Mouse (Mus musculus) liver, embryonic 11.5 days (tissue): ENCODE results near the gene Ccr9. TPM values are rescaled to one million over a fixed set of nuclear protein-coding genes. Genes with fewer than 3 reads are reported as not detected.
"Not testable (repeated sequence)": the region's sequence is repeated elsewhere in the genome, so short reads cannot be mapped to it uniquely, and the experiment has no call there.

Source experiments
- ATAC-seq: fragments of 200-750 bp; cut with Nextera tagmentation; replicated peaks from 2 replicates; pipeline ENCODE4 v1.8.0; 2017; ENCODE audit warnings: moderate number of reproducible peaks, mild to moderate bottlenecking, moderate TSS enrichment, moderate library complexity; ENCODE audit not compliant: low FRiP score
- DNase-seq: peaks from one replicate; pipeline ENCODE4 v3.0.0-alpha.2; 2017; ENCODE audit warnings: low spot score
- H3K27ac ChIP-seq: fragments of 300-500 bp; sonication (generic); 2 replicates; pipeline ENCODE4 v1.5.1; 2014; ENCODE audit warnings: mild to moderate bottlenecking, low read depth, low read length, control low read depth
- H3K27me3 ChIP-seq: fragments of 300-500 bp; sonication (generic); replicated peaks from 2 replicates; pipeline ENCODE4 v1.6.1; 2014; ENCODE audit warnings: low read length, mixed read lengths; ENCODE audit not compliant: control insufficient read depth, insufficient read depth
- H3K36me3 ChIP-seq: fragments of 300-500 bp; sonication (generic); 2 replicates; pipeline ENCODE4 v1.6.1; 2014; ENCODE audit warnings: mild to moderate bottlenecking, low read length, moderate library complexity, mixed read lengths; ENCODE audit not compliant: control insufficient read depth, insufficient read depth
- H3K4me1 ChIP-seq: fragments of 300-500 bp; sonication (generic); replicated peaks from 2 replicates; pipeline ENCODE4 v1.6.1; 2014; ENCODE audit warnings: low read length, mixed read lengths; ENCODE audit not compliant: control insufficient read depth, insufficient read depth
- H3K4me2 ChIP-seq: fragments of 300-500 bp; sonication (generic); 2 replicates; pipeline ENCODE4 v1.6.1; 2014; ENCODE audit warnings: mild to moderate bottlenecking, control low read depth, moderate library complexity
- H3K4me3 ChIP-seq: fragments of 300-500 bp; sonication (generic); 2 replicates; pipeline ENCODE4 v1.5.1; 2014; ENCODE audit warnings: low read depth, low read length, control low read depth
- H3K9ac ChIP-seq: fragments of 300-500 bp; sonication (generic); 2 replicates; pipeline ENCODE4 v1.6.1; 2014; ENCODE audit warnings: low read depth, low read length, control low read depth
- H3K9me3 ChIP-seq: fragments of 300-500 bp; sonication (generic); 2 replicates; pipeline ENCODE4 v1.6.1; 2016; ENCODE audit warnings: low read length, inconsistent platforms, mixed read lengths; ENCODE audit not compliant: control insufficient read depth
- WGBS: fragments of 180-500 bp; shearing (Covaris S2); extraction: QIAGEN DNeasy Blood & Tissue Kit; methylation state at CpG from one replicate; pipeline ENCODE4 v1.1.7; 2014; 5-methylcytosine and 5-hydroxymethylcytosine counted together
- polyA plus RNA-seq: library from polyadenylated mRNA; unstranded; fragments of >200 nt; fragmentation: Nextera tagmentation; extraction: Ambion mirVana; gene quantifications from 2 replicates; pipeline ENCODE4 v1.2.1, GENCODE M21; 2014

Ccr9 gene
- polyA plus RNA-seq, 1 experiment from 2014 or later = 0.14 TPM

- no peaks in the 10 kb centered on the region for H3K4me1 ChIP-seq
- no peaks in the 10 kb centered on the region for H3K36me3 ChIP-seq
- H3K9ac ChIP-seq = no peak overlapping the region
- H3K9me3 ChIP-seq = no peaks in the 10 kb centered on the region
- 69% methylated on average over 2 of the region's 2 CpGs for WGBS
- no peaks in the 10 kb centered on the region for H3K27me3 ChIP-seq
- ATAC-seq (no peak), DNase-seq (no peak)
- H3K4me2 ChIP-seq = no peak overlapping the region
- no peak overlapping the region for H3K4me3 ChIP-seq
- no peak overlapping the region for H3K27ac ChIP-seq
These were observed 28.3 kb upstream of the Ccr9 start for GRCm38 (mm10) chr9:123649785-123650511.

DNA sequence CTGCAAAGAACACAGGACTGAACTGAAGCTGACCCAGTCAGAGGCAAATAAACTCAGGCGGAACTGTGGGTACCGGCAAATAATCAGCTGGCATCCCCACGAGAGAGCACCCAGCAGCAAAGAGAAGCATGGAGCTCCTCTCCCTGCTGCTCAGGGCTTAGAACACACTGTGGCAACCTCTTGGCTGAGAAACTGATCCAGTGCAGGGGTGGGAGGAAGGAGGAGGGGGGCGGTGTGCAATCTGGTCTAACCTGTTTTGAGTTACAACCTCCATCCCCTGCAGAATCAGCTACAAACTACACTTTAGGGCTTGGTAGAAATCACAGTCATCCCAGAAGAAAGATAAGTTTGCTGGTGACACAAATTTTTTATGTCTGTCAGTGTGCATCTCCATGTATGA, 26.9 kb upstream of the Ccr9 start:
- DNase-seq = no peak
- WGBS = 59% methylated on average over 4 of the region's 4 CpGs
- Histone ChIP-seq H3K4me1 (no peaks in the 10 kb centered on the region), H3K9me3 (no peaks in the 10 kb centered on the region), H3K4me2 (no peak overlapping the region), H3K27ac (no peak overlapping the region), H3K36me3 (no peaks in the 10 kb centered on the region), H3K27me3 (no peaks in the 10 kb centered on the region), H3K9ac (no peak overlapping the region), H3K4me3 (no peak overlapping the region)
- no peak for ATAC-seq

GRCm38 (mm10) chr9:123657457-123657856, 20.8 kb upstream of the Ccr9 start:
- Histone ChIP-seq H3K9ac (no peak overlapping the region), H3K4me1 (no peaks in the 10 kb centered on the region), H3K36me3 (no peaks in the 10 kb centered on the region), H3K27me3 (no peaks in the 10 kb centered on the region), H3K4me2 (no peak overlapping the region), H3K4me3 (no peak overlapping the region), H3K9me3 (no peaks in the 10 kb centered on the region), H3K27ac (no peak overlapping the region)
- no peak for ATAC-seq
- no peak for DNase-seq
- 43% methylated on average over 3 of the region's 3 CpGs for WGBS

- H3K27ac ChIP-seq = no peak overlapping the region
- H3K4me2 ChIP-seq = no peak overlapping the region
- H3K9me3 ChIP-seq = no peaks in the 10 kb centered on the region
- H3K36me3 ChIP-seq = no peaks in the 10 kb centered on the region
- H3K27me3 ChIP-seq = no peaks in the 10 kb centered on the region
- H3K4me3 ChIP-seq = no peak overlapping the region
- ATAC-seq (no peak), DNase-seq (no peak)
- H3K9ac ChIP-seq = no peak overlapping the region
- no peaks in the 10 kb centered on the region for H3K4me1 ChIP-seq
These were observed 19.3 kb upstream of the Ccr9 start for GRCm38 (mm10) chr9:123658981-123659380.

GRCm38 (mm10) chr9:123659986-123660676, 18.1 kb upstream of the Ccr9 start:
- 83% methylated on average over 17 of the region's 18 CpGs for WGBS
- not testable (repeated sequence) for ATAC-seq, H3K36me3 ChIP-seq

DNA sequence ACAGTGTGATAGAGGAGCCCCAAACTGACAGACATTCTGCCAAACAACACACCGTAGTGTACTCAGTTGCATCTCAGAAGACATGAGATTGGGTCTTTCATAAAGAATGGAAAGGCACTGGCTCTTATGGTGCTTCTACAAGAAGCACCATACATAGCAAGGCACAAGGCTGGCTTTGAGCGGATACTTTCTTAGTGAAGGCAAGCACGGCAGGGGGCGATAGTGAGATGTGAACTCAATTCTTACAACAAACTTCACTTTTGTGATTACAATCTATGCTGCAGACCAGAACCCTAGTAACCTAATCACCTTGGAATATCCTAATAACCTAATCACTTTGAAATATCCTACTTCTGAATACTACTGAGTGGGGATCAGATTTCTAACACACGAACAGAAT, 12.6 kb upstream of the Ccr9 start:
- WGBS = 40% methylated on average over 5 of the region's 5 CpGs
- ATAC-seq = no peak; the same call in 1 of the 2 replicates
- no peaks in the 10 kb centered on the region for H3K4me1 ChIP-seq
- no peaks in the 10 kb centered on the region for H3K9me3 ChIP-seq
- no peak overlapping the region for H3K4me3 ChIP-seq
- no peak for DNase-seq
- no peak overlapping the region for H3K4me2 ChIP-seq
- H3K27me3 ChIP-seq = no peaks in the 10 kb centered on the region
- H3K36me3 ChIP-seq = no peaks in the 10 kb centered on the region
- no peak overlapping the region for H3K9ac ChIP-seq
- no peak overlapping the region for H3K27ac ChIP-seq

More at GRCm38 (mm10) chr9:123659986-123660676, 18.1 kb upstream of the Ccr9 start:
- not testable (repeated sequence) for H3K4me1 ChIP-seq, H3K27ac ChIP-seq, H3K9ac ChIP-seq, H3K4me3 ChIP-seq, H3K4me2 ChIP-seq, H3K27me3 ChIP-seq, DNase-seq, H3K9me3 ChIP-seq

- Histone ChIP-seq H3K9me3 (no peaks in the 10 kb centered on the region), H3K27me3 (peaks cover 53% of the 10 kb centered on the region), H3K36me3 (no peaks in the 10 kb centered on the region), H3K4me1 (peaks cover 9% of the 10 kb centered on the region; the same call in 1 of the 2 replicates), H3K9ac (no peak overlapping the region), H3K4me2 (peak overlapping the region; percentile 93; the same call in 1 of the 2 replicates), H3K4me3 (peak overlapping the region; percentile 56), H3K27ac (no peak overlapping the region)
- DNase-seq = no peak
- WGBS = 25% methylated on average over 2 of the region's 2 CpGs
- no peak for ATAC-seq
These were observed 959 bp downstream of the Ccr9 start for GRCm38 (mm10) chr9:123679198-123679597.

DNA sequence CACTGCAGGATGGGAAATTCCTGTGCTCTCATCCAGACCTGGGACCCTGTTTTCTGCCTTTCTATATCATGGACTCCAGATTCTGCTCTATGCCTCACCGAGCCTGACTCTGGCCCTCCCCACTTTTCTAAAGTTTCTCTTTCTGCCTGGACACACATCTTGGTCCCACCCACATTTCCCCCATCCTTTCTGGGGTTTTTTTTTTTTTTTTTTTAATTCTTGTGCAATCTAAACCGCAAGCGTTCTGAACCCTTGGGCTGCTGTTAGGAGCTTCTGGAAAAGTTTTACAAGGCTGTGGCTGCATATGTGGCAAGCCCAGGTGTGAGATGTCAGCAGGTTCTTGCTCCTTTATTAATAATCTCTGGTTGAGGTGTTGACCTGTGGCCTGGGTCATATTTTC, 5.5 kb downstream of the Ccr9 start:
- ATAC-seq = no peak
- no peak for DNase-seq
- peaks cover 18% of the 10 kb centered on the region for H3K27me3 ChIP-seq

DNA sequence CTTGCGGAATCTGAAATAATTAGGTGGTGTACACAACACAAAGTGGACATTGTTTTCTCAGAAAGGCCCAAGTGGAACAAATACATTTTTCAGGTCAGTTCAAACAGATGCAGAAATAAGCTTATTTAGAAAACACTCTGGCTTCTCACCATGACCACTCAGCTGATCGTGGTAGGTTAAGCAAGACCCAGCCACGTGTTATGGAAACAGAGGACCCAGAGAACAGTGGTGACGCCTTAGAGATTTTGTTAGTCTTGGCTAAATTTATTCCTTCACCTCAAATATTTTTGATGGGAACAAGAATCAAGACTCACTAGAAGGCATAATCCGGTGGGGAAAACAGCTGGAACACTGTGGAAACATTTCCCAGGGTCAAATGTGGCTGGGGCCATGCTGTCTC, 8.0 kb downstream of the Ccr9 start:
- Histone ChIP-seq H3K27ac (no peak overlapping the region), H3K27me3 (peaks cover 6% of the 10 kb centered on the region), H3K36me3 (no peaks in the 10 kb centered on the region), H3K4me1 (no peaks in the 10 kb centered on the region), H3K9ac (no peak overlapping the region), H3K4me2 (no peak overlapping the region), H3K9me3 (no peaks in the 10 kb centered on the region), H3K4me3 (no peak overlapping the region)
- DNase-seq = no peak
- ATAC-seq = no peak
- WGBS = 83% methylated on average over 5 of the region's 5 CpGs

More for the DNA sequence above, 5.5 kb downstream of the Ccr9 start:
- Histone ChIP-seq H3K27ac (no peak overlapping the region), H3K4me3 (no peak overlapping the region), H3K36me3 (no peaks in the 10 kb centered on the region), H3K9me3 (no peaks in the 10 kb centered on the region), H3K4me1 (peaks cover 2% of the 10 kb centered on the region; the same call in 1 of the 2 replicates), H3K9ac (no peak overlapping the region), H3K4me2 (no peak overlapping the region)
- WGBS = 54% methylated on average over 3 of the region's 3 CpGs
